Mouse (Mus musculus) ES-E14 (cell line): Measurements from ENCODE around the gene Pde4dip. TPM values are rescaled to one million over a fixed set of nuclear protein-coding genes. Genes with fewer than 3 reads are reported as not detected.

ENCODE experiments used
- DNase-seq: peaks from one replicate; pipeline ENCODE4 v3.0.0-alpha.2; 2013; ENCODE audit warnings: low read depth, low spot score
- H3K27ac ChIP-seq: 2 replicates; pipeline ENCODE4 v1.5.1; 2012; ENCODE audit warnings: low read depth, mild to moderate bottlenecking, low read length, moderate library complexity, mixed read lengths; ENCODE audit not compliant: poor library complexity, insufficient read depth, severe bottlenecking
- H3K36me3 ChIP-seq: 2 replicates; pipeline ENCODE4 v1.6.1; 2012; ENCODE audit warnings: mild to moderate bottlenecking, low read length, moderate library complexity, mixed read lengths; ENCODE audit not compliant: control insufficient read depth, poor library complexity, insufficient read depth, severe bottlenecking
- H3K4me1 ChIP-seq, 2 experiments: fragments of 150-350 bp in 1 of 2; sonication (generic) in 1 of 2; 2 replicates each; pipeline ENCODE4 v1.6.1; 2012; ENCODE audit warnings: low read length in 2 of 2, mild to moderate bottlenecking in 1 of 2, mixed read lengths in 1 of 2; ENCODE audit not compliant: control insufficient read depth in 2 of 2, insufficient read depth in 2 of 2, poor library complexity in 1 of 2
- H3K4me3 ChIP-seq, 2 experiments: fragments of 150-350 bp in 1 of 2; sonication (generic) in 1 of 2; 2 replicates each; pipeline ENCODE4 v1.5.1; 2012; ENCODE audit warnings: low read length in 2 of 2, low read depth in 1 of 2, mild to moderate bottlenecking in 1 of 2, mixed read lengths in 1 of 2; ENCODE audit not compliant: insufficient read depth in 1 of 2, poor library complexity in 1 of 2, severe bottlenecking in 1 of 2
- H3K9ac ChIP-seq: 2 replicates; pipeline ENCODE4 v1.6.1; 2012; ENCODE audit warnings: low read depth, mild to moderate bottlenecking, low read length, mixed read lengths; ENCODE audit not compliant: poor library complexity, insufficient read depth, severe bottlenecking
- H3K9me3 ChIP-seq: fragments of 150-350 bp; sonication (generic); 2 replicates; pipeline ENCODE4 v1.6.1; 2012; ENCODE audit warnings: low read depth, mild to moderate bottlenecking, low read length; ENCODE audit not compliant: control insufficient read depth, insufficient read depth
- CHD2 ChIP-seq: IDR thresholded peaks from 2 replicates; pipeline ENCODE4 v1.6.1; 2014; ENCODE audit warnings: mild to moderate bottlenecking, low read depth, low read length, inconsistent platforms
- HCFC1 ChIP-seq: IDR thresholded peaks from 2 replicates; pipeline ENCODE4 v1.6.1; 2012; ENCODE audit warnings: low read length, inconsistent platforms, borderline replicate concordance; ENCODE audit not compliant: insufficient read depth
- MAFK ChIP-seq: IDR thresholded peaks from 2 replicates; pipeline ENCODE4 v1.6.1; 2014; ENCODE audit warnings: mild to moderate bottlenecking, low read depth, low read length, inconsistent platforms; ENCODE audit not compliant: insufficient read depth
- ZC3H11A ChIP-seq: IDR thresholded peaks from 2 replicates; pipeline ENCODE4 v1.6.1; 2012; ENCODE audit warnings: low read depth, mild to moderate bottlenecking, inconsistent platforms, low read length, borderline replicate concordance
- ZNF384 ChIP-seq: IDR thresholded peaks from 2 replicates; pipeline ENCODE4 v1.6.1; 2012; ENCODE audit warnings: low read depth, low read length, inconsistent platforms
- in situ Hi-C, 2 experiments: fragments of 600-800 bp; cut with MboI; formaldehyde crosslinking; loops; one replicate each; pipeline ENCODE4 v1.15.1; 2025; ENCODE audit warnings: low sequenced_read_pairs in 2 of 2, inconsistent platforms in 1 of 2; ENCODE audit not compliant: unreplicated experiment in 2 of 2
- total RNA-seq: library from RNA; depleted of rRNA; stranded (reverse); fragments of 300-350 nt; gene quantifications from 2 replicates; pipeline ENCODE4 v1.2.3, GENCODE M21; 2012

Pde4dip gene
- total RNA-seq, 1 experiment: 12.0 TPM

DNA sequence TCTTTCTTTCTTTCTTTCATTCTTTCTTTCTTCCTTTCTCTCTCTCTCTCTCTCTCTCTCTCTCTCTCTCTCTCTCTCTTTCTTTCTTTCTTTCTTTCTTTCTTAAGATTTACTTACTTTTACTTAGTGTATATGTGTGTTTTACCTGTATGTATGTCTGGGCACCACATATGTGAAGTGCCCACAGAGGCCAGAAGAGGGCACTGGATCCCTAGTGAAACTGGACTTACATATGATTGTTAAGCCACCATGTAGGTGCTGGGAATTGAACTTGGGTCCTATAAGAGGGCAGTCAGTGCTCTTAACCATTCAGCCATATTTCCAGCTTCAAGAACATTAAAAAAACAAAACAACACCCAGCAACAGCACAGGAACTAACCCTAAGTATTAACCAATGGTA is 99.2 kb downstream of the Pde4dip start:
- no peak for TF ChIP-seq ZNF384
- no peak for TF ChIP-seq HCFC1
- no peak for TF ChIP-seq CHD2
- Histone ChIP-seq H3K9me3 (no peaks in the 10 kb centered on the region), H3K27ac (no peak overlapping the region), H3K36me3 (no peaks in the 10 kb centered on the region), H3K4me3 (no peak overlapping the region), H3K4me1 (no peaks in the 10 kb centered on the region), H3K9ac (no peak overlapping the region)
- DNase-seq: no peak
- in situ Hi-C loops: no loop called here

DNA sequence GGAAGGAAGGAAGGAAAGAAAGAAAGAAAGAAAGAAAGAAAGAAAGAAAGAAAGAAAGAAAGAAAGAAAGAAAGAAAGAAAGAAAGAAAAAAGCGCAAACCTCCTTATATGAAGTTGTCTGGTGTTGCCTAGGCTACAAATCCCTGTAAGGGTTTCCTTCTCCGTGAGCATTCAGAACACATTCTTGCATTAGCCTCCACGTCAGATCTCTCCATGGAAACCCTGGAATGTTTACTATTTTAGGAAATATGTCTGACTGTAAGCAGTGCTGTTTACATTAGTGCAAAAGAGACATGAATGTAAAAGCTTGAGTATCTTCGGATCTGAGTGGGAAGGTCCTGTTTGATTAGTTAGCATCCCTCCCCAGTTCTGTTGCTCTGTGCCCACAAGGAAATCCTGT is 112.3 kb downstream of the Pde4dip start:
- Histone ChIP-seq H3K4me1 (peaks cover 1 to 2% of the 10 kb centered on the region in 2 experiments; a peak in 1 of 4 replicates), H3K27ac (no peak overlapping the region), H3K4me3 (no peak overlapping the region), H3K9ac (no peak overlapping the region), H3K9me3 (no peaks in the 10 kb centered on the region), H3K36me3 (no peaks in the 10 kb centered on the region)
- TF ChIP-seq CHD2: no peak
- no peak for TF ChIP-seq HCFC1
- TF ChIP-seq ZNF384: no peak
- no peak for TF ChIP-seq MAFK
- no peak for TF ChIP-seq ZC3H11A
- DNase-seq: no peak
- in situ Hi-C loops: no loop called here

GRCm38 (mm10) chr3:97775742-97776141 is 112.8 kb downstream of the Pde4dip start:
- TF ChIP-seq ZC3H11A (no peak), MAFK (0 out of 2 replicates have a peak, but pooled peaks have one; percentile 11), ZNF384 (no peak), CHD2 (no peak), HCFC1 (no peak)
- H3K9ac ChIP-seq: no peak overlapping the region
- peaks cover 1 to 2% of the 10 kb centered on the region in 2 experiments; a peak in 1 of 4 replicates for H3K4me1 ChIP-seq
- no peaks in the 10 kb centered on the region for H3K9me3 ChIP-seq
- no peak overlapping the region for H3K27ac ChIP-seq
- H3K4me3 ChIP-seq: no peak overlapping the region
- in situ Hi-C loops: no loop called here
- no peak for DNase-seq
- H3K36me3 ChIP-seq: no peaks in the 10 kb centered on the region

- TF ChIP-seq ZNF384: no peak
- TF ChIP-seq MAFK: no peak
- TF ChIP-seq HCFC1: no peak
- no peak for TF ChIP-seq ZC3H11A
- TF ChIP-seq CHD2: no peak
- in situ Hi-C loops: no loop called here
- Histone ChIP-seq H3K4me3 (no peak overlapping the region), H3K9ac (no peak overlapping the region), H3K36me3 (no peaks in the 10 kb centered on the region), H3K27ac (no peak overlapping the region), H3K4me1 (peaks cover 1 to 2% of the 10 kb centered on the region in 2 experiments; a peak in 1 of 4 replicates), H3K9me3 (no peaks in the 10 kb centered on the region)
- no peak for DNase-seq
These were observed 113.6 kb downstream of the Pde4dip start for GRCm38 (mm10) chr3:97774861-97775260.

GRCm38 (mm10) chr3:97767771-97768762 is 120.4 kb downstream of the Pde4dip start:
- peak overlapping the region; percentile 70 for H3K9ac ChIP-seq
- peak overlapping the region; percentile 74 to 83 for H3K4me3 ChIP-seq
- H3K27ac ChIP-seq: no peak overlapping the region
- H3K36me3 ChIP-seq: no peaks in the 10 kb centered on the region
- no peaks in the 10 kb centered on the region; a peak in 2 of 4 replicates for H3K4me1 ChIP-seq
- peak; percentile 90 for DNase-seq
- TF ChIP-seq MAFK: no peak
- peak; percentile 93 for TF ChIP-seq HCFC1
- no peak for TF ChIP-seq CHD2
- TF ChIP-seq ZNF384: no peak
- no peak for TF ChIP-seq ZC3H11A
- H3K9me3 ChIP-seq: no peaks in the 10 kb centered on the region
- in situ Hi-C loops: no loop called here
